Mouse (Mus musculus): ENCODE results near the gene Fabp3. TPM values are rescaled to one million over a fixed set of nuclear protein-coding genes. Genes with fewer than 3 reads are reported as not detected.
A peak's percentile ranks its signal among the peaks of the same experiment; 100 is the strongest.

Gene Fabp3
- total and polyA plus RNA-seq, 2 experiments from 2014 or later: 3,924 to 10,729 TPM

DNA sequence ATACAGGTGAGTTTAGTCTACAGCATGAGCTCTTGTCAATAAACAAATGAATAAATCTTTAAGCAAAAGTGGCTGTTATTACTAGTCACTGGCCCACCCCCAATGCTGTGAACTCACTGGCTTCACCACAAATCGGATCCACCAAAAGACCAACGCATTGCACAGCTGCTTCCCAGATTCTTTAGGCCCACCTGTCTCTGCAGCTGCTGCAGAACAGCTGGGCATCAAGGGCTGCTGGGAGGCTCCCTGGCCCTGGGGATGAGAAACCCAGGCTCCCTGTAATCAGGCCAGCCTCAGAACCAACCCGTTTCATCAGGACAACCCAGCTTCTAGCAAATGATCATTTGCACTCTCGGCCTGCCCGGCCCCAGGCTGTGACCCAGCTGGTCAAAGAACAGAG lies 25.5 kb upstream of the Fabp3 start:
- Histone ChIP-seq H3K4me2 (ENCODE audit: low read depth, low read length) (no peak overlapping the region), H3K27ac (ENCODE audit: low read depth) (no peak overlapping the region), H3K4me1 (ENCODE audit: control insufficient read depth, insufficient read depth) (no peaks in the 10 kb centered on the region), H3K9me3 (replicated peaks; ENCODE audit: control insufficient read depth, low read length) (no peaks in the 10 kb centered on the region), H3K4me3 (ENCODE audit: low read depth, low read length) (no peak overlapping the region), H3K36me3 (replicated peaks; ENCODE audit: control insufficient read depth, insufficient read depth, low read length) (no peaks in the 10 kb centered on the region), H3K27me3 (ENCODE audit: control insufficient read depth, insufficient read depth, low read length) (peaks cover 12% of the 10 kb centered on the region), H3K9ac (replicated peaks; ENCODE audit: low read depth, low read length) (no peak overlapping the region)
- TF ChIP-seq CTCF (IDR thresholded peaks at IDR 0.05; ENCODE audit: low read depth): no peak
- TF ChIP-seq EP300 (IDR thresholded peaks at IDR 0.05; ENCODE audit: low read depth): no peak
- ATAC-seq (ENCODE audit: insufficient read depth, low read depth) (no peak), DNase-seq (ENCODE audit: low spot score) (no peak)
- 74% methylated on average over 5 of the region's 5 CpGs for WGBS

- Histone ChIP-seq H3K27me3 (ENCODE audit: control insufficient read depth, insufficient read depth, low read length) (peaks cover 7% of the 10 kb centered on the region; the same call in 1 of the 2 replicates), H3K36me3 (replicated peaks; ENCODE audit: control insufficient read depth, insufficient read depth, low read length) (no peaks in the 10 kb centered on the region), H3K4me2 (ENCODE audit: low read depth, low read length) (no peak overlapping the region), H3K9me3 (replicated peaks; ENCODE audit: control insufficient read depth, low read length) (no peaks in the 10 kb centered on the region), H3K27ac (ENCODE audit: low read depth) (no peak overlapping the region), H3K9ac (replicated peaks; ENCODE audit: low read depth, low read length) (no peak overlapping the region), H3K4me3 (ENCODE audit: low read depth, low read length) (no peak overlapping the region), H3K4me1 (ENCODE audit: control insufficient read depth, insufficient read depth) (no peaks in the 10 kb centered on the region)
- DNase-seq (ENCODE audit: low spot score) (no peak), ATAC-seq (ENCODE audit: insufficient read depth, low read depth) (no peak)
- WGBS: 63% methylated on average over 9 of the region's 9 CpGs
- TF ChIP-seq CTCF (IDR thresholded peaks at IDR 0.05; ENCODE audit: low read depth): no peak
These were observed 24.6 kb upstream of the Fabp3 start for GRCm38 (mm10) chr4:130283826-130284225.

- DNase-seq (ENCODE audit: low spot score) (no peak), ATAC-seq (ENCODE audit: insufficient read depth, low read depth) (no peak)
- Histone ChIP-seq H3K9me3 (replicated peaks; ENCODE audit: control insufficient read depth, low read length) (no peaks in the 10 kb centered on the region), H3K4me1 (ENCODE audit: control insufficient read depth, insufficient read depth) (no peaks in the 10 kb centered on the region), H3K4me3 (ENCODE audit: low read depth, low read length) (no peak overlapping the region), H3K36me3 (replicated peaks; ENCODE audit: control insufficient read depth, insufficient read depth, low read length) (no peaks in the 10 kb centered on the region), H3K27ac (ENCODE audit: low read depth) (no peak overlapping the region), H3K4me2 (ENCODE audit: low read depth, low read length) (no peak overlapping the region), H3K27me3 (ENCODE audit: control insufficient read depth, insufficient read depth, low read length) (no peaks in the 10 kb centered on the region), H3K9ac (replicated peaks; ENCODE audit: low read depth, low read length) (no peak overlapping the region)
- WGBS: 31% methylated on average over 3 of the region's 3 CpGs
- TF ChIP-seq EP300 (IDR thresholded peaks at IDR 0.05; ENCODE audit: low read depth) (no peak), CTCF (IDR thresholded peaks at IDR 0.05; ENCODE audit: low read depth) (no peak)
These were observed 21.9 kb upstream of the Fabp3 start for GRCm38 (mm10) chr4:130286531-130286930.

DNA sequence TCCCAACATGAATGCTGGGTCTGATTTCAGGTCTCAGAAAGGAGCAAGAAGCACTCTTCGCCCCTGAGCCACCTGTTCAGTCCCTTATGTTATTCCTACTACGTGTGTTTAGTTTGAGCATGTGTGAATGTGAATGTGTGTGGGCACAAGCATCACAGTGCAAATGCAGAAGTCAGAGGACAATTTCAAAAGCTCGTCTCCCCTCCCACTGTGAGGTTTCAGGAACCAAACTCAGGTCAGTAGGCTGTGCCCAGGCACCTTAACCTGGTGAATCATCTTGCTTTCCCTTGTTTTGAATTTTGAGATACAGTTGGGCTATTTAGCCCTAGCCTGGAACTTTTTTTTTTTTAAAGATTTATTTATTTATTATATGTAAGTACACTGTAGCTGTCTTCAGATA lies 18.6 kb upstream of the Fabp3 start:
- ATAC-seq (ENCODE audit: insufficient read depth, low read depth): no peak
- Histone ChIP-seq H3K27me3 (ENCODE audit: control insufficient read depth, insufficient read depth, low read length) (no peaks in the 10 kb centered on the region), H3K4me2 (ENCODE audit: low read depth, low read length) (no peak overlapping the region), H3K9me3 (replicated peaks; ENCODE audit: control insufficient read depth, low read length) (no peaks in the 10 kb centered on the region), H3K4me3 (ENCODE audit: low read depth, low read length) (no peak overlapping the region), H3K27ac (ENCODE audit: low read depth) (no peak overlapping the region), H3K9ac (replicated peaks; ENCODE audit: low read depth, low read length) (no peak overlapping the region), H3K36me3 (replicated peaks; ENCODE audit: control insufficient read depth, insufficient read depth, low read length) (no peaks in the 10 kb centered on the region), H3K4me1 (ENCODE audit: control insufficient read depth, insufficient read depth) (no peaks in the 10 kb centered on the region)
- TF ChIP-seq EP300 (IDR thresholded peaks at IDR 0.05; ENCODE audit: low read depth): no peak
- TF ChIP-seq CTCF (IDR thresholded peaks at IDR 0.05; ENCODE audit: low read depth): no peak
- no peak for DNase-seq (ENCODE audit: low spot score)
- 69% methylated on average over 3 of the region's 3 CpGs for whole genome bisulfite sequencing

DNA sequence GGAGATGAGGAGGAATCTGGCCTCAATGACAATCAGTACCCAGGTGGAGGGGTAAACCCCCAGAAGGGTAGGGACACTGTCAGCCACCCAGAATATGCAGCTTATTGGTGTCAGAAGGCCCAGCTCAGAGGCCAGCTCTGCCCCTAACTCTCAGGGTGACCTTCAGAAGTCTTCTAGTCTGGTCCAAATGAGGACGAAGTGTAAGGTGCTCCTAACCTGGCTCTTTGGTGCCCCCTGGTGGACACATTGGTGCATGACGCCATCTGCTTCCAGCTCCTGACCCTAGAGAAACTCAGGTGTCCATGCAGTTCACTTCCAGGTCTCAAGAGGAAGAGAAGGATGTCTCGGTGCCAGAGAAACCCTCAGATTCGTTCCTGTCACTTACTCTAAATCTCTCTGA lies 16.1 kb upstream of the Fabp3 start:
- Histone ChIP-seq H3K36me3 (replicated peaks; ENCODE audit: control insufficient read depth, insufficient read depth, low read length) (no peaks in the 10 kb centered on the region), H3K9ac (replicated peaks; ENCODE audit: low read depth, low read length) (no peak overlapping the region), H3K4me2 (ENCODE audit: low read depth, low read length) (no peak overlapping the region), H3K9me3 (replicated peaks; ENCODE audit: control insufficient read depth, low read length) (no peaks in the 10 kb centered on the region), H3K4me1 (ENCODE audit: control insufficient read depth, insufficient read depth) (no peaks in the 10 kb centered on the region), H3K27ac (ENCODE audit: low read depth) (no peak overlapping the region), H3K27me3 (ENCODE audit: control insufficient read depth, insufficient read depth, low read length) (no peaks in the 10 kb centered on the region), H3K4me3 (ENCODE audit: low read depth, low read length) (no peak overlapping the region)
- TF ChIP-seq CTCF (IDR thresholded peaks at IDR 0.05; ENCODE audit: low read depth) (peak; percentile 95), EP300 (IDR thresholded peaks at IDR 0.05; ENCODE audit: low read depth) (no peak)
- WGBS: 0% methylated on average over 4 of the region's 4 CpGs
- ATAC-seq (ENCODE audit: insufficient read depth, low read depth) (peak; percentile 51), DNase-seq (ENCODE audit: low spot score) (peak; percentile 57)

- no peak overlapping the region for H3K4me3 ChIP-seq (ENCODE audit: low read depth, low read length)
- TF ChIP-seq CTCF (IDR thresholded peaks at IDR 0.05; ENCODE audit: low read depth) (no peak), EP300 (IDR thresholded peaks at IDR 0.05; ENCODE audit: low read depth) (no peak)
- H3K27me3 ChIP-seq (ENCODE audit: control insufficient read depth, insufficient read depth, low read length): no peaks in the 10 kb centered on the region
- no peak overlapping the region for H3K4me2 ChIP-seq (ENCODE audit: low read depth, low read length)
- no peak overlapping the region for H3K27ac ChIP-seq (ENCODE audit: low read depth)
- DNase-seq (ENCODE audit: low spot score) (no peak), ATAC-seq (ENCODE audit: insufficient read depth, low read depth) (no peak)
- H3K9ac ChIP-seq (replicated peaks; ENCODE audit: low read depth, low read length): no peak overlapping the region
- 74% methylated on average over 8 of the region's 8 CpGs for WGBS
- no peaks in the 10 kb centered on the region for H3K36me3 ChIP-seq (replicated peaks; ENCODE audit: control insufficient read depth, insufficient read depth, low read length)
- H3K4me1 ChIP-seq (ENCODE audit: control insufficient read depth, insufficient read depth): 0 out of 2 replicates have a peak, but pooled peaks cover under 1% of the 10 kb centered on the region
- no peaks in the 10 kb centered on the region for H3K9me3 ChIP-seq (replicated peaks; ENCODE audit: control insufficient read depth, low read length)
These were observed 13.9 kb upstream of the Fabp3 start for GRCm38 (mm10) chr4:130294513-130294912.

All from heart, postnatal 0 days (tissue).